Mouse (Mus musculus) lung, embryonic 15.5 days (tissue): ENCODE results near the gene Snx6. TPM values are rescaled to one million over a fixed set of nuclear protein-coding genes. Genes with fewer than 3 reads are reported as not detected.

Source experiments
- ATAC-seq: fragments of 200-750 bp; cut with Nextera tagmentation; 2 replicates; pipeline ENCODE4 v1.8.0; 2017; ENCODE audit warnings: moderate number of reproducible peaks, borderline replicate concordance; ENCODE audit not compliant: low FRiP score, low TSS enrichment; ENCODE audit errors: extremely low read depth
- H3K27ac ChIP-seq: fragments of 300-500 bp; sonication (generic); 2 replicates; pipeline ENCODE4 v1.5.1; 2015; ENCODE audit warnings: moderate library complexity, mild to moderate bottlenecking, inconsistent platforms
- H3K27me3 ChIP-seq: fragments of 300-500 bp; sonication (generic); 2 replicates; pipeline ENCODE4 v1.6.1; 2015; ENCODE audit warnings: inconsistent platforms
- H3K36me3 ChIP-seq: fragments of 300-500 bp; sonication (generic); 2 replicates; pipeline ENCODE4 v1.6.1; 2015; ENCODE audit warnings: inconsistent platforms
- H3K4me1 ChIP-seq: fragments of 300-500 bp; sonication (generic); 2 replicates; pipeline ENCODE4 v1.6.1; 2015; ENCODE audit warnings: inconsistent platforms
- H3K4me2 ChIP-seq: fragments of 300-500 bp; sonication (generic); 2 replicates; pipeline ENCODE4 v1.6.1; 2015; ENCODE audit warnings: inconsistent platforms, mild to moderate bottlenecking, moderate library complexity
- H3K4me3 ChIP-seq: fragments of 300-500 bp; sonication (generic); 2 replicates; pipeline ENCODE4 v1.5.1; 2015; ENCODE audit warnings: mild to moderate bottlenecking, inconsistent platforms
- H3K9ac ChIP-seq: fragments of 300-500 bp; sonication (generic); 2 replicates; pipeline ENCODE4 v1.6.1; 2015; ENCODE audit warnings: inconsistent platforms
- H3K9me3 ChIP-seq: fragments of 300-500 bp; sonication (generic); 2 replicates; pipeline ENCODE4 v1.6.1; 2016; ENCODE audit warnings: inconsistent platforms
- WGBS: fragments of 180-500 bp; shearing (Covaris S2); methylation state at CpG from one replicate; pipeline ENCODE4 v1.1.7; 2015; 5-methylcytosine and 5-hydroxymethylcytosine counted together
- polyA plus RNA-seq: library from polyadenylated mRNA; unstranded; fragments of >200 nt; fragmentation: Nextera tagmentation; extraction: Ambion mirVana; gene quantifications from 2 replicates; pipeline ENCODE4 v1.2.1, GENCODE M21; 2015

Gene Snx6
- polyA plus RNA-seq, 1 experiment from 2014 or later = 174 TPM

DNA sequence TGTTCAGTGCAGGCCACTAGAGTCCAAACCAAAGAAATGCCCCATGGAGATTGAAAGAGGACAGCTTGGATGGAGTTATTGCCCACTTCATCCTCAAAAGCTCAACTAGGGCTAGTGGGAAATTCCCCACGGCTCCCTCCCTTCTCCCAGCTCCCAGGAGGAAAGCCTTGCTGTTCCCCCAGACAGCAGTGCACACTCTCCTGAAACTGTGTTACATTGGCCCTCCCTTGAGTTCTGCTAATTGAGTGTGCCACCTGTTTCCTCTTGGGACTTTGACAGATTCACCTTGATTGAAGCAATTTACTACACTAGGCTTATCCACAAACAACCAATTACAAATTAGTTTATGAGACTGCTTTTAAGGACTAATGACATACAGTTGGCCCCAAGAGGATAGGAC lies 32.5 kb upstream of the Snx6 start:
- Histone ChIP-seq H3K4me3 (no peak overlapping the region), H3K4me2 (no peak overlapping the region), H3K9me3 (no peaks in the 10 kb centered on the region), H3K4me1 (peaks cover 9% of the 10 kb centered on the region), H3K27me3 (no peaks in the 10 kb centered on the region), H3K27ac (no peak overlapping the region), H3K36me3 (no peaks in the 10 kb centered on the region), H3K9ac (no peak overlapping the region)
- WGBS = 70% methylated on average over 1 of the region's 1 CpGs
- no peak for ATAC-seq

GRCm38 (mm10) chr12:54825202-54825601 lies 29.7 kb upstream of the Snx6 start:
- WGBS = 93% methylated on average over 3 of the region's 3 CpGs

DNA sequence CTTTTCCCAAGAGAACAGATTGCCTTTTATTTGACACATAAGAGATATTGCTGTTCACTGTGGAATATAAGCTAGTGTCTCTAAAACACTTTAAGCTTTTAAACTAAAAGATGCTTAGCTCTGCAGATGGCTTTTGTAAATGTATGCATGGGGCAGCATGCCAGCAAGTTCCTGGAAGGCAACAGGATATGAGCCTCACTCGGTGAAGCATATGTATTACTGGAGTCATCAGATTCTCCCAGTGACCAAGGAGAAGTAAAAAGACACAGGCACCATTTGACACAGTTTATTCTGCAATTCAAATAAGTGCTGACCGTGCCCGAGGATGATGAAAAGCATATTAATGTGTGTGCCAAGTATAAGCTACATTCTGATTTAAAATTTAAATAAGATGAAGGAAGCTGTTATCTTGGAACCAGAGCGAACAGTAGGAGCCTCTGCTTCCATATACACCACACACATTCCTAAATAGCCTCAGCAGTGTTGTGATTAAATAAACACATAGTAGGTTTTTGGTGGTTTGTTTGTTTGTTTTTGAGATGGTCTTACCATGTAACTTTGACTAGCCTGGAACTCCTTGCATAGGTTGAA lies 27.4 kb upstream of the Snx6 start:
- Histone ChIP-seq H3K4me3 (no peak overlapping the region), H3K9ac (no peak overlapping the region), H3K27ac (no peak overlapping the region), H3K36me3 (no peaks in the 10 kb centered on the region), H3K4me1 (peaks cover 9% of the 10 kb centered on the region), H3K27me3 (no peaks in the 10 kb centered on the region), H3K4me2 (no peak overlapping the region), H3K9me3 (no peaks in the 10 kb centered on the region)
- 43% methylated on average over 4 of the region's 4 CpGs for WGBS
- 0 out of 2 replicates have a peak, but pooled peaks have one; percentile 27 for ATAC-seq

More at GRCm38 (mm10) chr12:54825202-54825601, 29.7 kb upstream of the Snx6 start:
- H3K36me3 ChIP-seq = no peaks in the 10 kb centered on the region
- H3K9me3 ChIP-seq = no peaks in the 10 kb centered on the region
- no peak overlapping the region for H3K4me3 ChIP-seq
- peaks cover 9% of the 10 kb centered on the region for H3K4me1 ChIP-seq
- H3K4me2 ChIP-seq = no peak overlapping the region
- H3K27me3 ChIP-seq = no peaks in the 10 kb centered on the region
- H3K27ac ChIP-seq = no peak overlapping the region
- no peak for ATAC-seq
- no peak overlapping the region for H3K9ac ChIP-seq

- Histone ChIP-seq H3K27ac (no peak overlapping the region), H3K27me3 (no peaks in the 10 kb centered on the region), H3K4me3 (no peak overlapping the region), H3K4me2 (no peak overlapping the region), H3K36me3 (no peaks in the 10 kb centered on the region), H3K4me1 (peaks cover 9% of the 10 kb centered on the region), H3K9ac (no peak overlapping the region), H3K9me3 (no peaks in the 10 kb centered on the region)
- 54% methylated on average over 2 of the region's 2 CpGs for WGBS
- no peak for ATAC-seq
Observed at GRCm38 (mm10) chr12:54820684-54821161, 25.2 kb upstream of the Snx6 start.

GRCm38 (mm10) chr12:54819181-54819935 lies 23.9 kb upstream of the Snx6 start:
- no peak overlapping the region for H3K9ac ChIP-seq
- 42% methylated on average over 6 of the region's 6 CpGs for WGBS
- no peak overlapping the region for H3K27ac ChIP-seq
- H3K4me1 ChIP-seq = peaks cover 9% of the 10 kb centered on the region
- H3K4me3 ChIP-seq = no peak overlapping the region
- no peak overlapping the region for H3K4me2 ChIP-seq
- H3K27me3 ChIP-seq = no peaks in the 10 kb centered on the region
- ATAC-seq = no peak
- H3K36me3 ChIP-seq = no peaks in the 10 kb centered on the region
- no peaks in the 10 kb centered on the region for H3K9me3 ChIP-seq

DNA sequence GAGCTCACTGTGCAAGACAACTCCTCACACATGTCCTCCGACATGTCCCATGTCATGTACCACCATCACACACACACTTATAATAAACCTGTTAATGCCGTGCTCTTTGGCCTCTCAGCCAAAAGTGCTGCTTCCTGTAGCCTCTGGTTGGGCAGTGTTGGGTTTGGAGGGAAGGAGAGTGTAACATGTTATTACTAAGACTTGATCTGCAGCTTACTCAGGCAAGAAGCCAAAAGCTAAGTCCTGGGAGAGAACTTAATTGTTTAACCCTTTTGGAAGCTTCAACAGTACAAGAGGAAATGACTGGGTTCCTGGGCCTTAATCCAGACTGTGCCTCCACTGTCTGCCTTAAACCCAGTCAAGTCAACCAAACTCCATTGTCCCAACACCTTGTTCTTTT lies 14.6 kb upstream of the Snx6 start:
- 37% methylated on average over 2 of the region's 2 CpGs for WGBS
- no peak overlapping the region for H3K4me2 ChIP-seq
- peaks cover 6% of the 10 kb centered on the region; the same call in 1 of the 2 replicates for H3K4me1 ChIP-seq
- no peak overlapping the region for H3K4me3 ChIP-seq
- H3K36me3 ChIP-seq = no peaks in the 10 kb centered on the region
- H3K9me3 ChIP-seq = no peaks in the 10 kb centered on the region
- ATAC-seq = peak; percentile 44; the same call in 1 of the 2 replicates
- H3K27me3 ChIP-seq = no peaks in the 10 kb centered on the region
- no peak overlapping the region for H3K27ac ChIP-seq
- H3K9ac ChIP-seq = no peak overlapping the region

GRCm38 (mm10) chr12:54807481-54807880 lies 12.0 kb upstream of the Snx6 start:
- no peaks in the 10 kb centered on the region for H3K27me3 ChIP-seq
- no peaks in the 10 kb centered on the region for H3K36me3 ChIP-seq
- no peaks in the 10 kb centered on the region for H3K9me3 ChIP-seq
- no peak overlapping the region for H3K4me3 ChIP-seq
- H3K27ac ChIP-seq = no peak overlapping the region
- WGBS = 36% methylated on average over 6 of the region's 6 CpGs
- peaks cover 6% of the 10 kb centered on the region; the same call in 1 of the 2 replicates for H3K4me1 ChIP-seq
- H3K4me2 ChIP-seq = no peak overlapping the region
- no peak overlapping the region for H3K9ac ChIP-seq
- no peak for ATAC-seq

GRCm38 (mm10) chr12:54806131-54806530 lies 10.6 kb upstream of the Snx6 start:
- Histone ChIP-seq H3K9ac (no peak overlapping the region), H3K27me3 (no peaks in the 10 kb centered on the region), H3K4me3 (no peak overlapping the region), H3K36me3 (no peaks in the 10 kb centered on the region), H3K4me2 (no peak overlapping the region), H3K4me1 (peaks cover 6% of the 10 kb centered on the region; the same call in 1 of the 2 replicates), H3K9me3 (no peaks in the 10 kb centered on the region), H3K27ac (no peak overlapping the region)
- ATAC-seq = no peak
- 41% methylated on average over 6 of the region's 6 CpGs for WGBS

DNA sequence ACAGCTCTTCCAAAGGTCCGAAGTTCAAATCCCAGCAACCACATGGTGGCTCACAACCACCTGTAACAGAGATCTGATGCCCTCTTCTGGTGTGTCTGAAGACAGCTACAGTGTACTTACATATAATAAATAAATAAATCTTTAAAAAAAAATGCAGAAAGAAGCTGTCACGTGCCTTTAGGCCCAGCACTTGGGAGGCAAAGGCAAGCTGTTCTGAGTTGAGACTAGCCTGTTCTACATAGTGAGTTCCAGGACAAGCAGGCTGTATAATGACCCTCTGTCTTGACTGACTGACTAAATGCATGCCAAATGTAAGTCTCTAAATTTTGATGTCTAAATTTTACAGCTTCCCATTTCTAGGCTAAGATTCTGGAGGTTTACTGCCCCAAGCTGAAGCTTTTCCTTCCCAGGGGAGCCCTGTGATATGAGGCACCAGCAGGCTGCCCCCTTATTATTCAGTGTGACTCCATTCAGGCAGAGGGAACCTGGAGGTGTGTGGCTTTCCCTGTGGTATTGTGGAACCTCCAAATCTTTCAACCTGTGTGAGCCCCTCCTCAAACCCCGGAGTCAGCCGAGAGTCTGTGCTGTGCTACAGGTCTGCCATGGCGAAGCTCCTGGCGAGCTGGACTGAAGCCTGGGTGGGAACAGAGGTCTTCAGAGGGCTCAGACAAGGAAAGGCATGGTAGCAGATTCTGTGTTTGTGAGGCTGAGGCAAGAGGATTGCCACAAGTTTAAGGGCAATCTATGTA lies 9.9 kb upstream of the Snx6 start:
- Histone ChIP-seq H3K9ac (no peak overlapping the region), H3K36me3 (no peaks in the 10 kb centered on the region), H3K9me3 (no peaks in the 10 kb centered on the region), H3K4me3 (no peak overlapping the region), H3K27ac (no peak overlapping the region), H3K4me1 (peaks cover 6% of the 10 kb centered on the region; the same call in 1 of the 2 replicates), H3K27me3 (no peaks in the 10 kb centered on the region), H3K4me2 (no peak overlapping the region)
- 77% methylated on average over 6 of the region's 6 CpGs for WGBS
- ATAC-seq = no peak

GRCm38 (mm10) chr12:54803531-54803930 lies 8.0 kb upstream of the Snx6 start:
- 79% methylated on average over 3 of the region's 3 CpGs for WGBS
- H3K4me2 ChIP-seq = no peak overlapping the region
- H3K36me3 ChIP-seq = no peaks in the 10 kb centered on the region
- no peak overlapping the region for H3K27ac ChIP-seq
- no peaks in the 10 kb centered on the region for H3K4me1 ChIP-seq
- no peak for ATAC-seq
- no peak overlapping the region for H3K9ac ChIP-seq
- H3K9me3 ChIP-seq = no peaks in the 10 kb centered on the region
- H3K27me3 ChIP-seq = no peaks in the 10 kb centered on the region
- no peak overlapping the region for H3K4me3 ChIP-seq

DNA sequence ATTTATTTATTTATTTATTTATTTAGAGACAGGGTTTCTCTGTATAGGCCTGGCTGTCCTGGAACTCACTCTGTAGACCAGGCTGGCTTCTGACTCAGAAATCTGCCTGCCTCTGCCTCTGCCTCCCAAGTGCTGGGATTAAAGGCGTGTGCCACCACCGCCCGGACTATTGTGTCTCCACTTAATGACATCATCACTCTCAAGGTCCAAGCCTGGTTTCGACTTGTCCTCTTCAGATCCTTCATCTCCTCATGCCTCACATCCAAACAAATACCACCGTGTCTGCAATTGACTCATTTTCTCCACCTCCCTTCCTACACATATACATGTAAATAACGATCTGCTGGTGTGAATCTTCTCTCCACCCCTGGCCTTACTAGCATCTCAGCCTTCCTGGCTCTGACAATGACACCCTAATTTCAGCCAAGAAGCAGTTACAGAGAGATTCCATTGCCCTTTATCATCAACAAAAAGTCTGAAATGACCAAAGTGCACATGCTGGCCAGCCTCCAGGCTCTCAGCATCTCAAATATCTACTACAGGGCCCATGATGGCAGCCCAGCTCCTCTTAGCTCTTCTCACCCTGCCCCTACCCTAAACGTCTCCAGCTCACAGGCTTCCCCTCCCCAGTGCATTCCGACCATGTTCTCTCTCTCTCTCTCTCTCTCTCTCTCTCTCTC lies 1.2 kb upstream of the Snx6 start:
- no peak overlapping the region for H3K4me3 ChIP-seq
- no peaks in the 10 kb centered on the region for H3K36me3 ChIP-seq
- no peak overlapping the region for H3K9ac ChIP-seq
- ATAC-seq = no peak
- no peak overlapping the region for H3K4me2 ChIP-seq
- peaks cover 17% of the 10 kb centered on the region for H3K4me1 ChIP-seq
- WGBS = 74% methylated on average over 8 of the region's 8 CpGs
- no peaks in the 10 kb centered on the region for H3K27me3 ChIP-seq
- no peak overlapping the region for H3K27ac ChIP-seq
- H3K9me3 ChIP-seq = no peaks in the 10 kb centered on the region
